Mouse (Mus musculus) kidney, embryonic 15.5 days (tissue): ENCODE results near the gene Lhfpl2. TPM values are rescaled to one million over a fixed set of nuclear protein-coding genes. Genes with fewer than 3 reads are reported as not detected.

Source experiments
- ATAC-seq: fragments of 200-750 bp; cut with Nextera tagmentation; replicated peaks from 2 replicates; pipeline ENCODE4 v1.8.0; 2017; ENCODE audit warnings: moderate TSS enrichment; ENCODE audit not compliant: low FRiP score
- H3K27ac ChIP-seq: fragments of 300-500 bp; sonication (generic); 2 replicates; pipeline ENCODE4 v1.5.1; 2015; ENCODE audit warnings: mild to moderate bottlenecking, inconsistent platforms
- H3K27me3 ChIP-seq: fragments of 300-500 bp; sonication (generic); 2 replicates; pipeline ENCODE4 v1.6.1; 2015; ENCODE audit warnings: inconsistent platforms
- H3K36me3 ChIP-seq: fragments of 300-500 bp; sonication (generic); 2 replicates; pipeline ENCODE4 v1.6.1; 2015; ENCODE audit warnings: inconsistent platforms
- H3K4me1 ChIP-seq: fragments of 300-500 bp; sonication (generic); 2 replicates; pipeline ENCODE4 v1.6.1; 2015; ENCODE audit warnings: inconsistent platforms
- H3K4me2 ChIP-seq: fragments of 300-500 bp; sonication (generic); 2 replicates; pipeline ENCODE4 v1.6.1; 2015; ENCODE audit warnings: moderate library complexity, mild to moderate bottlenecking, inconsistent platforms
- H3K4me3 ChIP-seq: fragments of 300-500 bp; sonication (generic); replicated peaks from 2 replicates; pipeline ENCODE4 v1.5.1; 2015; ENCODE audit warnings: mild to moderate bottlenecking, inconsistent platforms
- H3K9ac ChIP-seq: fragments of 300-500 bp; sonication (generic); 2 replicates; pipeline ENCODE4 v1.6.1; 2015; ENCODE audit warnings: mild to moderate bottlenecking, inconsistent platforms
- H3K9me3 ChIP-seq: fragments of 300-500 bp; sonication (generic); replicated peaks from 2 replicates; pipeline ENCODE4 v1.6.1; 2016; ENCODE audit warnings: inconsistent platforms
- WGBS: fragments of 180-500 bp; shearing (Covaris S2); methylation state at CpG from one replicate; pipeline ENCODE4 v1.1.7; 2015; ENCODE audit warnings: mixed read lengths; 5-methylcytosine and 5-hydroxymethylcytosine counted together
- polyA plus RNA-seq: library from polyadenylated mRNA; unstranded; fragments of >200 nt; fragmentation: Nextera tagmentation; extraction: Ambion mirVana; gene quantifications from 2 replicates; pipeline ENCODE4 v1.2.1, GENCODE M21; 2015

Lhfpl2 gene
- polyA plus RNA-seq, 1 experiment from 2014 or later: 89.1 TPM

DNA sequence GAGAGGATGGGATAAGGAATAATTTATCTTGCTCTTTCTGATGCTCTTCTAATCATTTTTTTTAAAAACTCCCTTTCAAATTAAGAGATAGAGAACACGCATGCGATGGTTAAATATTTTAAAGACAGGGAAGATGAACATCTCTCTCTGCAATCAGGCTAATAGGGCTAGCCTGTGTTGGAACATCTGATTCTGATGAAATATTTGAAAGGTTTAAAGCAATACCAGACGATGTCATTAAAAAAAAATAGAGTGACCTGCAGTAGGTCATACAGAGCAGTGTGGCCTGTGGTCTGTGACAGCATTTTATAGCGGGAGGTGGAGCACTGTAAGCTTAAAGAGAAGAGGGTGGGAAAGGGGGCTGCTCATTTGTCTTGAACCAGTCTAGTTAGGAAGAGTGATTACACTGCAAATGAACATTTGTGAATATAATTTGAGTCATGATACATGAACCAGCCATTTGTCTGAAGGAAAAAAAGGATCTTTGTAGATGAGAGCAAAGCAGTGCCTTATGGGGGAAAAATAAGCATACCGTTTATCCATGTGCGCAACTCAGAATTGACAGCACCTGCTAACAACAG lies 1.1 kb downstream of the Lhfpl2 start:
- no peaks in the 10 kb centered on the region for H3K27me3 ChIP-seq
- WGBS: 22% methylated on average over 6 of the region's 6 CpGs
- H3K4me1 ChIP-seq: peaks cover 54% of the 10 kb centered on the region
- peak overlapping the region; percentile 79 for H3K4me2 ChIP-seq
- H3K27ac ChIP-seq: peak overlapping the region; percentile 96
- peaks cover 8% of the 10 kb centered on the region; the same call in 1 of the 2 replicates for H3K36me3 ChIP-seq
- ATAC-seq: no peak
- H3K9me3 ChIP-seq: 0 out of 2 replicates have a peak, but pooled peaks cover 4% of the 10 kb centered on the region
- H3K9ac ChIP-seq: peak overlapping the region; percentile 90
- H3K4me3 ChIP-seq: peak overlapping the region; percentile 89

DNA sequence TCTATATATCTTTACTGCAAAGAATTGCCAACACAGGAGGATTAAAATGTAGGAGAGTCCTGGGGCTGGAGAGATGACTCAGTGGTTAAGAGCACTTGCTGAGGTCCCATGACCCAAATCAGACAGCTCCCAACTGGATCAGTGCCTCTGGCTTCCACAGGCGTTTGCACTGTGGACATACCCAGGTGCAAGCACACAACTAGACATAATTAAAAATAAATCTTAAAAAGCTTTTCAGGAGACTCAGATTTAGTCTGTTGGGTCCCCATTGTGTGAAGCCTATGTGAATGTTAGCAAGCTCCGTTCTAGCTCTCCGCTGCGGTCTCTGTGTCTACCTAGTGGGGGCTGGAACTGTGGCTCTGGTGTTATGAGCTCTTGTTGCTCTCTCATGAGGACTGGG lies 1.8 kb downstream of the Lhfpl2 start:
- H3K27me3 ChIP-seq: no peaks in the 10 kb centered on the region
- H3K4me2 ChIP-seq: peak overlapping the region; percentile 79
- H3K4me1 ChIP-seq: peaks cover 60% of the 10 kb centered on the region
- WGBS: 80% methylated on average over 4 of the region's 4 CpGs
- H3K9me3 ChIP-seq: 0 out of 2 replicates have a peak, but pooled peaks cover 4% of the 10 kb centered on the region
- H3K9ac ChIP-seq: no peak overlapping the region
- peak overlapping the region; percentile 89 for H3K4me3 ChIP-seq
- H3K36me3 ChIP-seq: peaks cover 8% of the 10 kb centered on the region; the same call in 1 of the 2 replicates
- 0 out of 2 replicates have a peak overlapping the region, but pooled peaks have one; percentile 96 for H3K27ac ChIP-seq
- no peak for ATAC-seq

DNA sequence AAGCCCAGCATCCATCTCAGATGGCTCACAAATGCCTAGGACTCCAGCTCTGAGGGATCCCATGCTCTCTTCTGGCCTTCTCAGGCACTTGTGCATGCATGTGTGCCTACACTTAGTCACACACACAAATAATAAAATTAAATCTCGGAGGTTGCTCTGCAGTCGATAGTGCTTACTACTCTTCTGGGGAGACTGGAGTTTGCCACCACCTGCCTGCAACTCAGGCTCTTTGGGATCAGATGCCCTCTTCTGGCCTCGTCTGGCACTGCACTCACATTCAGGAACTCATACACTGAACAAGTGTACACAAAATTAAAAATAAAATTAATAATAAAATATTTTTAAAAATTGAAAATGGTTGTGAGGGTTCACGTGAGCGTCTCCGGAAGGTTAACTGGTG lies 2.2 kb downstream of the Lhfpl2 start:
- ATAC-seq: no peak
- Histone ChIP-seq H3K9ac (no peak overlapping the region), H3K9me3 (0 out of 2 replicates have a peak, but pooled peaks cover 4% of the 10 kb centered on the region), H3K4me3 (peak overlapping the region; percentile 89), H3K27me3 (no peaks in the 10 kb centered on the region), H3K36me3 (peaks cover 8% of the 10 kb centered on the region; the same call in 1 of the 2 replicates), H3K27ac (0 out of 2 replicates have a peak overlapping the region, but pooled peaks have one; percentile 96), H3K4me2 (peak overlapping the region; percentile 79), H3K4me1 (peaks cover 64% of the 10 kb centered on the region)
- 81% methylated on average over 6 of the region's 6 CpGs for WGBS

DNA sequence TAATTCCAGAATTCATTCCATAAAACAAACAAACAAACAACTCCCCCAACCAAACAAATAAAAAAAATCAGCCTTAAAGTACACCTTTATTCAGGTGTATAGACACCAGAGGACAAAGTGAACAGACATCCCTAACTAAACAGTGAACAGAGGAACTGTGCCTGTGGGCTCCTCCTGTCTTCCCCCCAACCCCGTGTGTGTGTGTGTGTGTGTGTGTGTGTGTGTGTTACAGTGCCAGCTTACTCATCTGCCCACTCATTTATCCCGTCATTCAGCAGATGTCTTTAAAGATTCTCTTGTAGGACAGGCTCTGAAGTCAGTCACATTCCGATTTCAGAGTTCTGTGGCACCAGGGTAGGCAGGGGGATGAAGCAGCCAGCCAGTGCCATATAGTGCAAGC lies 2.9 kb downstream of the Lhfpl2 start:
- Histone ChIP-seq H3K27ac (peak overlapping the region; percentile 45; the same call in 1 of the 2 replicates), H3K9me3 (0 out of 2 replicates have a peak, but pooled peaks cover 4% of the 10 kb centered on the region), H3K9ac (no peak overlapping the region), H3K36me3 (peaks cover 8% of the 10 kb centered on the region; the same call in 1 of the 2 replicates), H3K4me2 (no peak overlapping the region), H3K4me3 (no peak overlapping the region), H3K4me1 (peaks cover 71% of the 10 kb centered on the region), H3K27me3 (no peaks in the 10 kb centered on the region)
- WGBS: 75% methylated on average over 3 of the region's 3 CpGs
- no peak for ATAC-seq

- Histone ChIP-seq H3K9me3 (0 out of 2 replicates have a peak, but pooled peaks cover 4% of the 10 kb centered on the region), H3K4me1 (peaks cover 80% of the 10 kb centered on the region), H3K9ac (no peak overlapping the region), H3K36me3 (peaks cover 8% of the 10 kb centered on the region; the same call in 1 of the 2 replicates), H3K4me3 (no peak overlapping the region), H3K27me3 (no peaks in the 10 kb centered on the region), H3K4me2 (peak overlapping the region; percentile 6; the same call in 1 of the 2 replicates), H3K27ac (peak overlapping the region; percentile 45)
- no peak for ATAC-seq
- 49% methylated on average over 9 of the region's 9 CpGs for WGBS
Measured at GRCm38 (mm10) chr13:94061256-94061877, 3.8 kb downstream of the Lhfpl2 start.

GRCm38 (mm10) chr13:94062349-94063111 lies 4.9 kb downstream of the Lhfpl2 start:
- Histone ChIP-seq H3K9me3 (0 out of 2 replicates have a peak, but pooled peaks cover 4% of the 10 kb centered on the region), H3K4me1 (peaks cover 81% of the 10 kb centered on the region)

GRCm38 (mm10) chr13:94063156-94063555 lies 5.6 kb downstream of the Lhfpl2 start:
- 53% methylated on average over 8 of the region's 8 CpGs for WGBS
- Histone ChIP-seq H3K27ac (peak overlapping the region; percentile 85), H3K4me1 (peaks cover 87% of the 10 kb centered on the region), H3K4me2 (peak overlapping the region; percentile 50), H3K9ac (no peak overlapping the region), H3K9me3 (0 out of 2 replicates have a peak, but pooled peaks cover 4% of the 10 kb centered on the region), H3K27me3 (no peaks in the 10 kb centered on the region), H3K4me3 (0 out of 2 replicates have a peak overlapping the region, but pooled peaks have one; percentile 18), H3K36me3 (peaks cover 8% of the 10 kb centered on the region; the same call in 1 of the 2 replicates)
- no peak for ATAC-seq

More at GRCm38 (mm10) chr13:94062349-94063111, 4.9 kb downstream of the Lhfpl2 start:
- WGBS: 17% methylated on average over 21 of the region's 21 CpGs
- Histone ChIP-seq H3K4me3 (peak overlapping the region; percentile 18; the same call in 1 of the 2 replicates), H3K9ac (no peak overlapping the region), H3K4me2 (peak overlapping the region; percentile 50), H3K36me3 (peaks cover 8% of the 10 kb centered on the region; the same call in 1 of the 2 replicates), H3K27me3 (no peaks in the 10 kb centered on the region), H3K27ac (peak overlapping the region; percentile 85)
- peak; percentile 72 for ATAC-seq

DNA sequence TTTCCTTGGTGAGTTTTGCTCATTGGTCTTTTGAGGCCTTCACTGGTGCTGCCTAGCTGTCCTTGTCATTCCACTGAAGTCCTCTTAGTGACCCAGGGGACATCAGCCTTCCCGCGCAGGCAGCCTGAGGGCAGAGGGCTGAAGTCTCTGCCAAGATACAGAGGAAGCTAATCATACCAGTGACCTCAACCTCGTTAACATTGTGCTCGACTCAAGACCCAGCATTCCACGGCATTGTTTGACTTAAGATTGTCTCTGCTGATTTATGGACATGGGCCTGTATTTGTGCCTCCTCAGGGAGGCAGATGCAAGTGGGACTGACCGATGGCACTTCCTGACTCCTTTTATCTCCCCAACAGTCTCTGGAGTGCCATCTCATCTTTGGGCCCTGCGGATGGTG lies 7.0 kb downstream of the Lhfpl2 start:
- H3K4me3 ChIP-seq: no peak overlapping the region
- H3K9ac ChIP-seq: 0 out of 2 replicates have a peak overlapping the region, but pooled peaks have one; percentile 9
- 18% methylated on average over 7 of the region's 7 CpGs for WGBS
- peak overlapping the region; percentile 85 for H3K27ac ChIP-seq
- no peak for ATAC-seq
- H3K27me3 ChIP-seq: no peaks in the 10 kb centered on the region
- peaks cover 92% of the 10 kb centered on the region for H3K4me1 ChIP-seq
- H3K36me3 ChIP-seq: peaks cover 6% of the 10 kb centered on the region; the same call in 1 of the 2 replicates
- H3K9me3 ChIP-seq: 0 out of 2 replicates have a peak, but pooled peaks cover 4% of the 10 kb centered on the region
- H3K4me2 ChIP-seq: peak overlapping the region; percentile 24; the same call in 1 of the 2 replicates

GRCm38 (mm10) chr13:94065276-94066050 lies 7.9 kb downstream of the Lhfpl2 start:
- ATAC-seq: no peak
- H3K9ac ChIP-seq: 0 out of 2 replicates have a peak overlapping the region, but pooled peaks have one; percentile 9
- H3K27me3 ChIP-seq: no peaks in the 10 kb centered on the region
- H3K36me3 ChIP-seq: no peaks in the 10 kb centered on the region
- H3K4me3 ChIP-seq: no peak overlapping the region
- 51% methylated on average over 11 of the region's 11 CpGs for WGBS
- peak overlapping the region; percentile 85 for H3K27ac ChIP-seq
- no peak overlapping the region for H3K4me2 ChIP-seq
- H3K4me1 ChIP-seq: peaks cover 98% of the 10 kb centered on the region
- H3K9me3 ChIP-seq: no peaks in the 10 kb centered on the region

- Histone ChIP-seq H3K27me3 (no peaks in the 10 kb centered on the region), H3K9me3 (no peaks in the 10 kb centered on the region), H3K4me1 (peaks cover 98% of the 10 kb centered on the region), H3K4me3 (no peak overlapping the region), H3K9ac (no peak overlapping the region), H3K36me3 (peaks cover 8% of the 10 kb centered on the region; the same call in 1 of the 2 replicates), H3K27ac (peak overlapping the region; percentile 93), H3K4me2 (no peak overlapping the region)
- ATAC-seq: no peak
- 90% methylated on average over 5 of the region's 5 CpGs for WGBS
Measured at GRCm38 (mm10) chr13:94066626-94067275, 9.2 kb downstream of the Lhfpl2 start.
